In the genomic region with DNA sequence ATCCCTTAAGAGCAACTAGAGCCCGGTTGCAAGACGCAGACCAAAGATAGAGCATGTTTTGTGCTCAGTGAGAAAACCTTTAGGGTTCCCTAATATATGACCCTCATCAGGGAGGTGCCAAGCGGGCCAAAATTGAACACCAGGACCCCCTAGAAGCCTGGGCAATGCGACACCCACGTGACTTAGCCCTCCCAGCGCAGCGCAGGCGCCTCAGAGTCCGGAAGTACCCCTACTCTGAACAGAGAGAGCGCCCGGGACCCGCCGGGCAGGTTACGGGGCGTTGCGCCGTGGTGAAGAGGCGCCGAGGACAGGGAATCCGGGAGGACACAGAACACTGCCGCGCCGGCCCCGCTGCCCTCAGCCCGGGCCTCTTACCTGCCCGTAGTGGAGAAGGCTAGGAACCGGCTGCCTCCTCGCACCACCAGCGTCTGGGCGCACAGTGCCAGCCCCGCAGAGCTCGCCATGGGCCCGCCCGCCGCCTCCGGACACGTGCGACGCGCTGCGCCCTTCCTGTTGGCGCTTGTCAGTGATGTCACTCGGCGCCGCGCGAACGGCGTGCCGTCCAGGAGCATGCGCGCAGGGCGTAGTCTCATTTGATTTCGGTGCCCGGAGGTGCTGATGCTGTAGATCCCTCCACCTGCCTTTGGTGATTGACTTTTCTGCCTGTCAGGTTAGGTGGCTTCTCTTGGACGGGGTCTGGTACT, we compare ENCODE assay signal across 8 mouse cellular contexts. TPM values are rescaled to one million over a fixed set of nuclear protein-coding genes. Genes with fewer than 3 reads are reported as not detected.
DNase-seq lines count a peak whose midpoint lies in the region; ATAC-seq and TF ChIP-seq lines count a peak whose summit lies in the region.

No protein-coding gene starts in this region.

- peak overlapping the region; percentile 75 for H3K27ac ChIP-seq in MEL (ENCODE audit: control insufficient read depth, low read depth, low read length)
- peak overlapping the region; percentile 39; the same call in 1 of the 2 replicates for H3K27ac ChIP-seq in cerebellum, adult 2 months (ENCODE audit: insufficient read depth, low read length)
- H3K27ac ChIP-seq in hindbrain, embryonic 10.5 days = peak overlapping the region; percentile 87
- peak overlapping the region; percentile 66 for H3K27ac ChIP-seq in lung, postnatal 0 days (ENCODE audit: low read length)

- H3K4me1 ChIP-seq in MEL (ENCODE audit: control insufficient read depth in 1 of 2, insufficient read depth in 2 of 2, low read length in 2 of 2) = peaks cover 0 to 12% of the 10 kb centered on the region in 2 experiments; a peak in 2 of 4 replicates
- no peaks in the 10 kb centered on the region for H3K4me1 ChIP-seq in cerebellum, adult 2 months (ENCODE audit: control insufficient read depth, insufficient read depth, low read length)
- peaks cover 24% of the 10 kb centered on the region for H3K4me1 ChIP-seq in hindbrain, embryonic 10.5 days (replicated peaks)
- H3K4me1 ChIP-seq in lung, postnatal 0 days (ENCODE audit: insufficient read depth, low read depth, low read length) = no peaks in the 10 kb centered on the region; the same call in 1 of the 2 replicates

- no peaks in the 10 kb centered on the region for H3K27me3 ChIP-seq in MEL (ENCODE audit: control insufficient read depth in 1 of 2, insufficient read depth in 2 of 2, low read length in 2 of 2)
- H3K27me3 ChIP-seq in cerebellum, adult 2 months (ENCODE audit: control insufficient read depth, insufficient read depth, low read length) = no peaks in the 10 kb centered on the region
- no peaks in the 10 kb centered on the region for H3K27me3 ChIP-seq in hindbrain, embryonic 10.5 days (ENCODE audit: insufficient read depth, poor library complexity, severe bottlenecking)
- no peaks in the 10 kb centered on the region for H3K27me3 ChIP-seq in lung, postnatal 0 days (replicated peaks; ENCODE audit: insufficient read depth, low read length)

- peak; percentile 88 to 94 for TF ChIP-seq POLR2A in MEL (IDR thresholded peaks at IDR 0.05; ENCODE audit: control insufficient read depth in 1 of 2, insufficient read depth in 1 of 2, low read depth in 1 of 2, low read length in 2 of 2, poor library complexity in 1 of 2)
- peak; percentile 92 for TF ChIP-seq POLR2A in cerebellum, adult 2 months (IDR thresholded peaks at IDR 0.05; ENCODE audit: borderline replicate concordance, insufficient read depth, low read length)

- TF ChIP-seq CTCF in MEL (IDR thresholded peaks at IDR 0.05 in 2 of 3, conservative IDR thresholded peaks at IDR 0.05 in 1 of 3; ENCODE audit: control insufficient read depth in 1 of 3, insufficient read depth in 1 of 3, low read depth in 2 of 3, low read length in 3 of 3, poor library complexity in 1 of 3, severe bottlenecking in 1 of 3) = no peak
- no peak for TF ChIP-seq CTCF in cerebellum, adult 2 months (IDR thresholded peaks at IDR 0.05; ENCODE audit: borderline replicate concordance, insufficient read depth, low read depth, low read length)
- TF ChIP-seq CTCF in lung, postnatal 0 days (IDR thresholded peaks at IDR 0.05) = no peak

- peak overlapping the region; percentile 58 to 82 for H3K4me3 ChIP-seq in MEL (ENCODE audit: control insufficient read depth in 1 of 2, insufficient read depth in 1 of 2, low read depth in 2 of 2, low read length in 2 of 2)
- peak overlapping the region; percentile 48 for H3K4me3 ChIP-seq in cerebellum, adult 2 months (replicated peaks; ENCODE audit: insufficient read depth, low read depth, low read length)
- H3K4me3 ChIP-seq in hindbrain, embryonic 10.5 days = peak overlapping the region; percentile 69
- H3K4me3 ChIP-seq in lung, postnatal 0 days (ENCODE audit: low read depth, low read length) = peak overlapping the region; percentile 81

- DNase-seq in MEL (ENCODE audit: low read depth, low spot score) = peak; percentile 96
- DNase-seq in cerebellum, adult 2 months = peak; percentile 90 to 91
- DNase-seq in forelimb bud, embryonic 11.5 days (ENCODE audit: low read depth, low spot score) = peak; percentile 89
- DNase-seq in hindbrain, embryonic 10.5 days (ENCODE audit: low spot score) = peak; percentile 91
- DNase-seq in layer of hippocampus, adult 9-11 months = peak; percentile 89
- peak; percentile 95 for DNase-seq in lung, postnatal 0 days (ENCODE audit: low spot score)
- peak; percentile 72 for DNase-seq in ovary, postnatal 14 days (ENCODE audit: low spot score)
- DNase-seq in thymus, postnatal 14 days = peak; percentile 89

- H3K9ac ChIP-seq in MEL (ENCODE audit: control insufficient read depth, low read depth, low read length, poor library complexity, severe bottlenecking) = peak overlapping the region; percentile 90
- H3K9ac ChIP-seq in lung, postnatal 0 days (replicated peaks; ENCODE audit: low read depth) = peak overlapping the region; percentile 68

- H3K79me2 ChIP-seq in MEL (ENCODE audit: control insufficient read depth, insufficient read depth, low read length, poor library complexity) = peaks cover 31% of the 10 kb centered on the region

- under 1% methylated on average over 56 of the region's 56 CpGs for WGBS in cerebellum, adult 2 months
- under 1% methylated on average over 56 of the region's 56 CpGs for WGBS in hindbrain, embryonic 10.5 days
- under 1% methylated on average over 49 of the region's 56 CpGs for WGBS in lung, postnatal 0 days

- ATAC-seq in lung, postnatal 0 days = peak; percentile 99

- H3K9me3 ChIP-seq in MEL (replicated peaks; ENCODE audit: insufficient read depth, low read length) = no peaks in the 10 kb centered on the region
- H3K9me3 ChIP-seq in hindbrain, embryonic 10.5 days = no peaks in the 10 kb centered on the region
- H3K9me3 ChIP-seq in lung, postnatal 0 days (ENCODE audit: low read length) = no peaks in the 10 kb centered on the region

- TF ChIP-seq RAD21 in MEL (IDR thresholded peaks at IDR 0.05; ENCODE audit: low read depth, low read length) = no peak

- H3K36me3 ChIP-seq in MEL (ENCODE audit: control insufficient read depth in 1 of 2, insufficient read depth in 2 of 2, low read length in 2 of 2) = peaks cover 5 to 14% of the 10 kb centered on the region in 2 experiments; a peak in 3 of 4 replicates
- peaks cover 35% of the 10 kb centered on the region for H3K36me3 ChIP-seq in hindbrain, embryonic 10.5 days
- H3K36me3 ChIP-seq in lung, postnatal 0 days (ENCODE audit: insufficient read depth, low read length) = 0 out of 2 replicates have a peak, but pooled peaks cover 6% of the 10 kb centered on the region

- no peak for TF ChIP-seq EP300 in MEL (IDR thresholded peaks at IDR 0.05; ENCODE audit: low read depth in 1 of 2, low read length in 2 of 2)
- TF ChIP-seq EP300 in lung, postnatal 0 days (IDR thresholded peaks at IDR 0.05) = no peak

- peak overlapping the region; percentile 91 for H3K4me2 ChIP-seq in lung, postnatal 0 days (replicated peaks; ENCODE audit: low read depth, low read length)

TF ChIP-seq in MEL, 35 proteins besides CTCF, POLR2A, EP300 and RAD21 (continues in another document):
- TF ChIP-seq ZNF384 (IDR thresholded peaks at IDR 0.05; ENCODE audit: low read depth, low read length) (no peak), TCF12 (IDR thresholded peaks at IDR 0.05; ENCODE audit: low read depth, low read length) (no peak; the same call in 1 of the 2 replicates), POLR2AphosphoS2 (IDR thresholded peaks at IDR 0.05; ENCODE audit: low read length) (peak; percentile 44; the same call in 1 of the 2 replicates), UBTF (IDR thresholded peaks at IDR 0.05; ENCODE audit: borderline replicate concordance, insufficient read depth, low read depth, low read length) (no peak), GATA1 (IDR thresholded peaks at IDR 0.05; ENCODE audit: low read depth, low read length) (no peak), RCOR1 (IDR thresholded peaks at IDR 0.05; ENCODE audit: low read depth, low read length) (no peak), GABPA (IDR thresholded peaks at IDR 0.05; ENCODE audit: low read depth, low read length) (no peak), TBP (IDR thresholded peaks at IDR 0.05; ENCODE audit: low read depth, low read length) (peak; percentile 70), MAZ (IDR thresholded peaks at IDR 0.05; ENCODE audit: low read depth, low read length) (no peak), KAT2A (conservative IDR thresholded peaks at IDR 0.05; ENCODE audit: low read depth, low read length) (no peak; the same call in 1 of the 2 replicates), NELFE (IDR thresholded peaks at IDR 0.05; ENCODE audit: low read depth, low read length) (peak; percentile 88), SIN3A (IDR thresholded peaks at IDR 0.05; ENCODE audit: low read length) (peak; percentile 98), JUND (IDR thresholded peaks at IDR 0.05; ENCODE audit: low read depth, low read length) (no peak), USF1 (IDR thresholded peaks at IDR 0.05; ENCODE audit: low read depth, low read length) (peak; percentile 91), MYB (IDR thresholded peaks at IDR 0.05; ENCODE audit: low read depth, low read length) (no peak), HCFC1 (IDR thresholded peaks at IDR 0.05; ENCODE audit: low read depth, low read length) (peak; percentile 93), SMC3 (IDR thresholded peaks at IDR 0.05; ENCODE audit: low read depth, low read length) (no peak)

RNA-seq across cellular contexts. Expression of a gene that starts 7.8 kb away (rescaled TPM):
- 104 and 118 TPM in 2 replicates for total RNA-seq in MEL (2012; rRNA removed)
- polyA plus RNA-seq in MEL (2012; ENCODE audit: insufficient read depth in 1 of 2, insufficient read length in 2 of 2, low read depth in 1 of 2, low replicate concordance in 2 of 2, missing spikeins in 1 of 2) = 100 to 1,000 TPM in 1 of 2 experiments, not detected in 1; 109 TPM
- polyA plus RNA-seq in cerebellum, adult 2 months (2012; rRNA removed) = 25.1 and 25.4 TPM in 2 replicates
- 60.8 and 68.0 TPM in 2 replicates for polyA plus RNA-seq in hindbrain, embryonic 10.5 days (2016; fragmentation: Nextera tagmentation; extraction: Ambion mirVana)
- polyA plus RNA-seq in lung, postnatal 0 days (2015; fragmentation: Nextera tagmentation; extraction: Ambion mirVana) = 9.8 and 12.1 TPM in 2 replicates

RNA-seq across cellular contexts. Expression of a gene that starts 8.0 kb away (rescaled TPM):
- 189 and 198 TPM in 2 replicates for total RNA-seq in MEL (2012; rRNA removed)
- 1,000 to 10,000 TPM in 1 of 2 experiments, 100 to 1,000 TPM in 1; 158 to 1,046 TPM for polyA plus RNA-seq in MEL (2012; ENCODE audit: insufficient read depth in 1 of 2, insufficient read length in 2 of 2, low read depth in 1 of 2, low replicate concordance in 2 of 2, missing spikeins in 1 of 2)
- 421 and 446 TPM in 2 replicates for polyA plus RNA-seq in cerebellum, adult 2 months (2012; rRNA removed)
- 261 and 297 TPM in 2 replicates for polyA plus RNA-seq in hindbrain, embryonic 10.5 days (2016; fragmentation: Nextera tagmentation; extraction: Ambion mirVana)
- polyA plus RNA-seq in lung, postnatal 0 days (2015; fragmentation: Nextera tagmentation; extraction: Ambion mirVana) = 207 and 233 TPM in 2 replicates

RNA-seq across cellular contexts. Expression of a gene that starts 52.6 kb away (rescaled TPM):
- 13.2 and 16.1 TPM in 2 replicates for total RNA-seq in MEL (2012; rRNA removed)
- polyA plus RNA-seq in MEL (2012; ENCODE audit: insufficient read depth in 1 of 2, insufficient read length in 2 of 2, low read depth in 1 of 2, low replicate concordance in 2 of 2, missing spikeins in 1 of 2) = 10 to 100 TPM; 13.6 to 34.1 TPM
- polyA plus RNA-seq in cerebellum, adult 2 months (2012; rRNA removed) = 23.2 TPM in 2 replicates
- polyA plus RNA-seq in hindbrain, embryonic 10.5 days (2016; fragmentation: Nextera tagmentation; extraction: Ambion mirVana) = 21.1 and 24.8 TPM in 2 replicates
- polyA plus RNA-seq in lung, postnatal 0 days (2015; fragmentation: Nextera tagmentation; extraction: Ambion mirVana) = 15.0 and 19.9 TPM in 2 replicates

Comparison
In these comparisons a context has a peak if more than half of its experiments do, and no peak if none do; other contexts are left out.
1. Peak in every context shown above with its lines: DNase-seq, ATAC-seq, H3K4me3 ChIP-seq and H3K27ac ChIP-seq.